Mouse (Mus musculus): ENCODE data around the gene Kirrel.

Gene Kirrel

GRCm38 (mm10) chr3:87165291-87165881 is 9.2 kb downstream of the Kirrel start:
- DNase-seq: no peak

DNA sequence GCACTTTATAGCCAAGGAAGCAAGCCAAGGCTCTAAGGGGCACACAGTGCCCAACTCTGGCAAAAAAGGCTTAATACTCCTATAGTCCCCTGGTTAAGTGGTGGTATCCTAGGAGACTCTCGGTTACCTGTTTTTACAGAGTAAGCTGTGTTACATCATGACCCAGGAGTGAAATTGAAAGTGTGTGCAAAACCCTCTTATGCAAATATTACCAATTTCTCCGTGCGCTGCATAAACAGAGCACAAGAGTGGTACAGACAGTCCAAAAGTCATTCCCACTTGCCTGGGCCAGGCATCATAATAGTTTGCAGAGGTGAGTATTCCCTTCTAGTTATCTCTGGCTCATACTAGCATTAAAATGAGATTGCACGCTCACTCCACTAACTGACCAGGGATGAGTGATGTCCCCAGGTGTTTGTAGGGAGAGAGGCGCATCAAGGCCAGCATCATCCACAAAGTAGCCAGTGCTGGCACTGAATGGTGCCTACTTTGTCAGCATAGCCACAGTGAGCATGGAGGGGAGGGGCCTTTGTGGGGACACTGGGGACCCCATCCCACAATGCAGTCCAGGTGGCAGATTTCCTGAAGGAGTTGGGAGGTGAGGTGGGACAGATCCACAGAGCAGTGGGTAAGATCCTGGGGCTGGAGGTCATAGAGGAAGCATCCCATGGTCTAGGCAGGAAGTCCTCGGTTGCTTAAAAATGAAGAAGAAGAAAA is 10.3 kb downstream of the Kirrel start:
- DNase-seq: no peak

DNA sequence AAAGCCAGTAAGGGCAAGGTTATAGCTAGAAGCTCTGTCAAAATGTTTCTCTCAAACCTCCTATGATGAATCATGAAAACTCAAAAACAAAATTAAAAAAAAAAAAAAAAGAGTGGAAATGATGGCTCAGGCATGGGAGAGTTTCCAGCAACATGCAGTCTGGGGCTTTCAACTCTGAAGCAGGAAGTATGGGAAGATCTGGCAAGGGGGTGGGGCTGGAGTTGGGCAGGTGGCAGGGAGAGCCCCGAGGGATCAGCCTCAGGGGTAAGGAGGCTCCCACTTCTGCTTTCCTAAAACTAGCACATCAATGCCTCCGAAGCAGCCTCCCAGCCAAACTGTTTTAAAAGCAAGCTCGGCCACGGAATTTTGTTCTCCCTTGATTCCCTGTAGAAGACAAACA is 11.4 kb downstream of the Kirrel start:
- DNase-seq: no peak

DNA sequence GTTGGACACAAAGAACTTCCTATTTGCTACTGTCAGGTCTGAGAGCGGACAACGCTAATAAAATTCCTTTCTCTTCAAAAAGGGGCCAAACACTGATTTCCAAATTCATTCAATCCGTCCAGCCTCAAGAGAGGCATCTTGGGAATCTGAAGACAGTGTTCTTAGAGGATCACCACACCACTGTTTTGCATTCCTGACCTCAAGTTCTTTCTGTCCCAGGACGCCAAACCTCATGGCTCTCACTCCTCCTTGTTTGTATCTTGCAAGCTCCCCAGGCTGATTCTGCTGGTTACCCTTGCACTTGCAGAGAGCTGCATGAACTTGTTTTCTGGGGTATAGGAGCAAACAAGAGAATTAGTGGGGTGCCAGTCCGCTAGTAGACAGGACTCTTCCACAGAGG is 12.2 kb downstream of the Kirrel start:
- DNase-seq: no peak

- no peak for DNase-seq
Observed at GRCm38 (mm10) chr3:87161601-87162000, 12.9 kb downstream of the Kirrel start.

DNA sequence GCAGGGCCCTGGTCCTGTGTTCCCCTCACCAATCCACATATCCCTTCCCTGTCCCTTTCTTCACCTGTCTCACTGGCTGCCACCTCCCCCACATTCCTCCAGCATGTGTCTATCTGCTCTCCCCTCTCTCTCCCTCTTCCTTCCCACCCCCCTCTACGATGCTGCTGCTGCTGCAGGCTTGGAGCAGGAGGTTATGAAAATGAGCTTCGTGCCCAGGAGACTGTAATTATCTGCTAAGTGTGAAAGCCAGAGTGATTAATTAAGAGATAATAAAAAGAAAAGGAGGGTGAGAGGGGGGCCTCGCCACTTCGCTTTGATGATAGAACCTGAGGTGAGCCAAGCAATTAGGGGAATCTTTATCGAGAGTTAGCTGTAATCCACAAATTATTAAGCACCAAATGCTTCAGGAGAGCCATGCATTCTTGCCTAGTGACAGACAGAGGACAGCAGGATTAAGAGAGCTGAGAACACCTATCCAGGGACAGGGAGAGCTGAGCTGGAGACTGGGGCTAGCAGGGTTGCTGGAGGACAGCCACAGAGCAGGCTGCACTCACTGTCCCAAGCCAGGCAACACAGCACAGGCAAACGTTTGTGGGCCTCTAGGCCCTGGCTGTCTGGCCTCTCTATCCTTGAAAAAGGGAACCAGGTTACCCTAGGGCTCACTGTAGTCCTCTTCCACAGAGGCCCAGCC is 13.6 kb downstream of the Kirrel start:
- no peak for DNase-seq

GRCm38 (mm10) chr3:87159190-87159589 is 15.4 kb downstream of the Kirrel start:
- DNase-seq: no peak

DNA sequence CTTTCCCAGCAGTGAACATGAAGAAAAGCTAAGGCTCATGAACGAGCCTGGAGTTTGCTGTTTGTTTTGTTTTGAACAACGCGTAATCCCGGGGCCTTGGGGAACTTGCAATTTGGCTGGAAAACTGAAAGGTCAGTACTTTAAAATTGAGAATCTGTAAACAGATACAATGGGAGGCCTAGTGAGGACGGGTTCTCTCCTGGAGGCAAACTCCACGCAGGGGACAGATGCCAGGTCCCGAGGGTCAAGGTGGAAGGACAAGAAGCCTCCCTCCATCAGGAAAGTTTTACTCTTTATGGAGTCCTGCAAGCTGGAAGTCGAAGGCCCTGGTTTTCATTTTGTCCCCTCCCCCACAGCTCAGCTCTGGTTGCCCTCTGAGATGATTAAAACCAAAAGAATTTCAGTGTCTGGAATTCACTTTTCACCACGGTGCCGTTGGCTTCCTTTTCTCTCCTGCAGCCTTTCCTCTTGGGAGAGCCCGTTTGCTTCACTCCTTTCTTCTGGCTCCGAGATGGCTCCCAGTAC is 16.7 kb downstream of the Kirrel start:
- DNase-seq: peak; percentile 60

DNA sequence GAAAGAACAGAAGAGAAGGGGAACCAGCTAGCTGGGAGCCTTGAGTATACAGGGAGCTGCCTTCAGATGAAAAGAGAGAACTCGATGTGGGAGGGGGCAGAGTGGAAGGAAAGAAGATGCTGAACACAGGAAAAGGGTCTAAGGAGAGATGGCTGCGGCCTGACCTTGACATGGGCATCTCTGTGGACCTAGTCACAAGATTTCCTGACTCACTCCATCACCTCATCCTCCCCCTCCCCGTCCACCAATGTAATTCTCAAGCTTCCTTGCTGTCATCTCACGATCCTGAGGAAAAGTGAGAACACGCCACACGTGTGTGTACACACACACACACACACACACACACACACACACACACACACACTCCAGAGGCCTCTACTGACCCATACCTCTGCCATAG is 17.2 kb downstream of the Kirrel start:
- no peak for DNase-seq

DNA sequence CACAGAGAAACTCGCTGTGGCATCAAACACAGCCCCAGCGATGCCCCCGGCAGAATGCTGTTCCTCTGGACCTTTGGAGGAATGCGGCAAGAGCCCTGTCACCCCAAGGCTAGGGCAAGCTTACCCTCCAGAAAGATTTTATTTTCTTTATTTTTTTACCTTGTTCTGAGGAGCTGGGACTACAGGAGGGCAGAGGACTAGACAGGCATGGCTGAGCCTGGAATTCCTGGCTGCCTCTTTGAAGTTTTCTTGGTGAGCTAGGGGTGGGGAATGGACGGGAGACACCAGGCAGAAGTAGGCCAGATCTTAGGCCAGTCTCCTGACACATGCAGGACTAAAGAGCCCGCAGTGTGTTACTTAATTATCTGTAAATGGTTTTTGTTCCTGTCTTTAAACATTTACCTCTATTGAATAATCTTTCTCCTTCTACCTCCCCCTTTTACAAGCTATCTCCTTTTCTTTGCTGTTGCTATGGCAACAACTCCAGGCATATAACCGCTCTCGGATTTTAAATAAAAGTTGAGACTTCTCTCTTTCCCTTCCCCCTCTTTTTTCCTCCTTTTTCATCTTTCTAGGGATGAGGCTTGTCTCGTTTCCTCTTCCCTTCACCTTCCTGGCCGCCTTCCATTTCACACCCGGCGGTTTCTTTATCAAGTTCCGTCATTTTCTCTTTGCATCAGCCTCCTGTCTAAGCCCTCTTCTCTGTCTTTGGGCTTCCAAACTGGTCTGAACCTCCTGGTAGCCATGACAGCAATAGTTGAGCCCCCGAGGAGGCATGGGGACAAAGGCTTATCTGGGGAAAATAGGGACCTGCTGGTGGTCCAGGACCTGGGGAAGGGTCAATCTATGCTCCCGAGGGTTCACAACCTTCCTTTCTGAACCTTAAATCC is 19.9 kb downstream of the Kirrel start:
- DNase-seq: no peak

- no peak for DNase-seq
Observed at GRCm38 (mm10) chr3:87153038-87153437, 21.5 kb downstream of the Kirrel start.

DNA sequence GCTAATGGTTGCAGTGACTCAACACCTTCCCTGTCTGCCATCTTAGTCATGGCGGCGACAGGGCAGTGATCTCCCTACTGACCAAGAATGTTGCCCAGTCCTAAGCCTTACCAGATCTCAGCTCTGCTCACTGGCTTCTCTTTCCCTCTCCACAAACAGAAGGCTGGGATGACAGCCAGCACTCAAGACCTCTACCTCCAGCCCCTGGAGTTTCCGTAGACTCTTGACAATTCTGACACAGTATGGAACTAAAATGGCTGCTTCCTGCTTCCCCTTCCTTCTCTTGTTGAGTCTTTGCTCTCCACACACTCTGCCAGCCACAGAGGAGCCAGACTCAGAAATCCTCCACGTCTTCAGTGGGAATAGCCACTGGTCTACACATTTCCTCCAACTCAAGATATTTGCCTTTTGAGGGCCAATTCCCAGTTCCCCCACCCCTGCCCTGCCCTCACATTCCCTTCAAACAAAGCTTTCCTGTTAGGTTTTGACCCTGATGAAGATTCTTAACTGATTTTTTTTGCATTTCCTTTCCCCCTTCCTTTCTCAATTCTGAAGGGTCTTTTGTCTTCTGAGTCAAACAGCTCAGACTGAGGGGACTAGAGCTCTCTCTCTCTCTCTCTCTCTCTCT is 22.3 kb downstream of the Kirrel start:
- DNase-seq: no peak

DNA sequence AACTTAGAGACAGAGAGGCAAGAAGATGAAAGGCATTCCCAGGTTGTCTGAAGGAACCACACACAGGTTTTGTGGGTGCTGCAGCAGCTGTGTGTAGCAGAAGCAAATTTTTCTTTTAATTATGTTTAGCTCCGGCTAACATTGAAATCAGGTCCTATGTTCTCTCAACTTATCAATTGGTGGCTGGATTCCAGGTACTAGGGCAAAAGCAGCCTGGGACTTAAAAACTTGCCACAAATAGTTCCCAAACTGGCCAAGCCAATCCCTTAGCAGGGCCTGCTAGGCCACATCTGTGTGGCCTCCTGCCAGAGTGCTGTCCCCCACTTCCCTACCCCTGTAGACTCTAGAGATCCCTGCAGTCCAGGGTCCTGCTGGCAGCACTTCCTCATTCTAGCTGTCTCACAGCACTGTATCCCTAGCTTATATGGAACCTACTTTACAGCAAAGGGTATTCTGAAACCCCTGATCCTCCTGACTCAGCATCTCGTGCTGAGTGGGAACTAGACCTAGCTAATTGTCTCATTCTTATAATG is 23.2 kb downstream of the Kirrel start:
- no peak for DNase-seq

- peak; percentile 76 for DNase-seq
Observed at GRCm38 (mm10) chr3:87150689-87151244, 23.8 kb downstream of the Kirrel start.

DNA sequence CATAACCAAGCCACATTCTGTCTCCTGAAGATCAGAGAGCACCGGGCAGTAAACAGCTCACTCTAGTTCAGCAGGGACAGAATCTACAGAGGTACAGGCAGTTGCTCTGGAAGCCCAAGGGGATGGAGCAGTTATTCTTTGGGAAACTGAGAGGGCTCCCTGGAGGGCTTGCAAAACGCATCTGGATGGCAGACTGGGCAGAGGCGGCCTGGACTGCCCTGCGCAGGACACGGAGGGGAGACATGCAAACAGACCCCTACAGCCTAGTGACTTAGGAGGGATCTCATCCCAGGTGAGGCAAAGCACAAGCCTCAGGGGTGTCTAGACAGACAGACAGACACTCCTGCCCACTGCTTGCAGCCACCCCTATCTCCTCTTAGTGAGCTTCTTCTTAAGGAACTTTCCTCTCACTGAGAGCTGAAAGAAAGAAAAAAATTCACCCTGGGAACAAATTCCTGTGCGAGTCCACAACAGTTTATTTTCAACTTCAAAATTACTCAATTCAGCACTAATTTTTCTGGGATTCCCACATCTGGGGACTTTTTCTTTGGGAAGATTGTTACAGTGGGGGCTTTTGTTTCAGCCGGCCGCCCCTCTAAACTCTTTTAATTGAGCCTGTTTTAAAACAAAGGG is 24.4 kb downstream of the Kirrel start:
- DNase-seq: no peak

DNA sequence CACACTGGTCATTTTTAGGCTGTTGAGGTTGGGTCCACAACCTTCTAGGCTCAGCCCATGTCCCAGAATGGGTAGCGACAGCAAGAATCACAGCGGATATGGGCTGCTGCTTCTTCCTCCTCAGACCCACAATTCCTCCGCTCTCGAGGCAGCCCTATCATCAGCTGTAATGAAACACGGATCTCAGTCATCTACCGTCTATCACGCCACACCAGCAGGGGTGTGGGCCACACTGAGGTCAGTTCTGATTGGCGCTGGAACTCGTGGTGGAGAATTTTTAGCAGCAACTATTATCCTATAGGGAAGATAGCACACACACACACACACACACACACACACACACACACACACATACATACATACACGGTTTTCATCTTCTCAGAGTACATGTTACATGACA is 25.1 kb downstream of the Kirrel start:
- no peak for DNase-seq

- no peak for DNase-seq
Observed at GRCm38 (mm10) chr3:87144476-87145240, 29.9 kb downstream of the Kirrel start.

DNA sequence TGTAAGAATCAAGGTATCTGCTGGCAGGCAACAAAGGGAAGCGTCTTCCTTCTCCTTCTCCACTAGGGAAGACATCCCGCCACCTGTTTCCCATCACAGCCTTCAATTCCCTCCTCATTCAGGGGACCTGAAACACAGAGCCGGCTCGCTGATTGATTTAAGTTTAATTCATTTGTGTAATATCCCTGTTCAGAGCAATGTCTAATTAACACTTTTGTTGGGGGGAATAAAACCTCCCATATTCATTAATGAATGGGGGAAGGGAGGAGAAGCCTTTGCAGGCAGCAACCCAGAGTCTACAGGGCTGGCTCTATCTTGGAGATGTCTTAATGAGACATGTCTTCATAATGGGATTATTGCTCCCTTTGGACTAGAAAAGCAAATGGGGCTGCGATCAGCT is 34.3 kb downstream of the Kirrel start:
- DNase-seq: no peak

GRCm38 (mm10) chr3:87136782-87137181 is 37.8 kb downstream of the Kirrel start:
- DNase-seq: no peak

DNA sequence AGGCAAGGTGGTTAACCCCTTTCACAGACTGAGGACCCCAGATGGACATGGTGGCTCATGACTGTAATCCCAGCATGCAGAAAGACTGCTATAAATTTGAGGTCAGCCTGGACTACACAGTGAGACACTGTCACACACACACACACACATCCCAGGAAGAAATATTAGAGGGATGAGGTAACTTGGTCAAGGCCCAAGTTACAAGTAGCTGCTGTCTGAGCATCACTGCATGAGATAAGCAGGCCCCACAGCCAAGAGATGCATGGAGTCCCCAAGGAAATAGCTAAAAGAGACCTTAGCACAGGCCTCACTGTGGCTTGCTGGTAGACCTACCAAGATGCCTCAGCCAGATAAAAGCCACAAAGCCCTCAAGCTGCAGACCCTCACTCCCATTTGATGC is 39.6 kb downstream of the Kirrel start:
- DNase-seq: no peak

Measured in kidney, postnatal 14 days (tissue).